Mouse (Mus musculus) CD4-positive, CD25-positive, alpha-beta regulatory T cell, adult 4 months (primary cell): ENCODE results near the gene Daam2. TPM values are rescaled to one million over a fixed set of nuclear protein-coding genes. Genes with fewer than 3 reads are reported as not detected.

Source experiments
- ATAC-seq: one replicate; pipeline ENCODE4 v1.8.0; 2017
- polyA plus RNA-seq, 2 experiments: library from polyadenylated mRNA; unstranded; fragments of 100-300 nt; shearing (Covaris generic); gene quantifications; one replicate each; pipeline ENCODE4 v1.2.1; 2017

Gene Daam2
- polyA plus RNA-seq, result under 1 TPM in 1 of 2 experiments, not detected in 1; 0.04 TPM

- no peak for ATAC-seq
Measured at GRCm38 (mm10) chr17:49563830-49564470, at the start of gene Daam2. Gene Daam2 (minus strand): TSS chr17:49564343.

- no peak for ATAC-seq
Measured at GRCm38 (mm10) chr17:49610296-49610695, 46.2 kb upstream of the Daam2 start.

GRCm38 (mm10) chr17:49607351-49608027 lies 43.3 kb upstream of the Daam2 start:
- no peak for ATAC-seq

GRCm38 (mm10) chr17:49605397-49605796 lies 41.3 kb upstream of the Daam2 start:
- ATAC-seq, result no peak

- ATAC-seq, result no peak
Measured at GRCm38 (mm10) chr17:49590051-49590450, 25.9 kb upstream of the Daam2 start.

GRCm38 (mm10) chr17:49582471-49582870 lies 18.3 kb upstream of the Daam2 start:
- no peak for ATAC-seq

GRCm38 (mm10) chr17:49577321-49577720 lies 13.2 kb upstream of the Daam2 start:
- no peak for ATAC-seq

- ATAC-seq, result no peak
Measured at GRCm38 (mm10) chr17:49568717-49569116, 4.6 kb upstream of the Daam2 start.

- ATAC-seq, result no peak
Measured at GRCm38 (mm10) chr17:49564489-49564888, 346 bp upstream of the Daam2 start.

- ATAC-seq, result no peak
Measured at GRCm38 (mm10) chr17:49563416-49563780, 745 bp downstream of the Daam2 start.

- no peak for ATAC-seq
Measured at GRCm38 (mm10) chr17:49562701-49563415, 1.3 kb downstream of the Daam2 start.

- no peak for ATAC-seq
Measured at GRCm38 (mm10) chr17:49561985-49562384, 2.2 kb downstream of the Daam2 start.

GRCm38 (mm10) chr17:49559786-49560289 lies 4.3 kb downstream of the Daam2 start:
- ATAC-seq, result no peak

- ATAC-seq, result no peak
Measured at GRCm38 (mm10) chr17:49556169-49556568, 8.0 kb downstream of the Daam2 start.

- no peak for ATAC-seq
Measured at GRCm38 (mm10) chr17:49551991-49552390, 12.2 kb downstream of the Daam2 start.

GRCm38 (mm10) chr17:49551465-49551864 lies 12.7 kb downstream of the Daam2 start:
- no peak for ATAC-seq

GRCm38 (mm10) chr17:49545997-49546396 lies 18.1 kb downstream of the Daam2 start:
- no peak for ATAC-seq

- no peak for ATAC-seq
Measured at GRCm38 (mm10) chr17:49545424-49545823, 18.7 kb downstream of the Daam2 start.

GRCm38 (mm10) chr17:49544561-49544960 lies 19.6 kb downstream of the Daam2 start:
- ATAC-seq, result no peak

GRCm38 (mm10) chr17:49540706-49541105 lies 23.4 kb downstream of the Daam2 start:
- no peak for ATAC-seq

GRCm38 (mm10) chr17:49539204-49539603 lies 24.9 kb downstream of the Daam2 start:
- no peak for ATAC-seq

- no peak for ATAC-seq
Measured at GRCm38 (mm10) chr17:49535580-49535979, 28.6 kb downstream of the Daam2 start.

- ATAC-seq, result no peak
Measured at GRCm38 (mm10) chr17:49534267-49534719, 29.9 kb downstream of the Daam2 start.
